Mouse (Mus musculus) hindbrain, embryonic 13.5 days (tissue): ENCODE measurements around the gene Gsn. TPM values are rescaled to one million over a fixed set of nuclear protein-coding genes. Genes with fewer than 3 reads are reported as not detected.

Experiments used
- ATAC-seq: fragments of 200-750 bp; cut with Nextera tagmentation; 2 replicates; pipeline ENCODE4 v1.8.0; 2017; ENCODE audit warnings: moderate TSS enrichment; ENCODE audit not compliant: low FRiP score
- H3K27ac ChIP-seq: fragments of 300-500 bp; sonication (generic); 2 replicates; pipeline ENCODE4 v1.5.1; 2015; ENCODE audit warnings: inconsistent platforms, mild to moderate bottlenecking, moderate library complexity
- H3K27me3 ChIP-seq: fragments of 300-500 bp; sonication (generic); 2 replicates; pipeline ENCODE4 v1.6.1; 2015; ENCODE audit warnings: mild to moderate bottlenecking, inconsistent platforms
- H3K36me3 ChIP-seq: fragments of 300-500 bp; sonication (generic); 2 replicates; pipeline ENCODE4 v1.6.1; 2015; ENCODE audit warnings: mild to moderate bottlenecking, inconsistent platforms
- H3K4me1 ChIP-seq: fragments of 300-500 bp; sonication (generic); replicated peaks from 2 replicates; pipeline ENCODE4 v1.6.1; 2015; ENCODE audit warnings: inconsistent platforms
- H3K4me2 ChIP-seq: fragments of 300-500 bp; sonication (generic); 2 replicates; pipeline ENCODE4 v1.6.1; 2015; ENCODE audit warnings: inconsistent platforms, mild to moderate bottlenecking, moderate library complexity
- H3K4me3 ChIP-seq: fragments of 300-500 bp; sonication (generic); 2 replicates; pipeline ENCODE4 v1.5.1; 2015; ENCODE audit warnings: mild to moderate bottlenecking, inconsistent platforms
- H3K9ac ChIP-seq: fragments of 300-500 bp; sonication (generic); 2 replicates; pipeline ENCODE4 v1.6.1; 2015; ENCODE audit warnings: mild to moderate bottlenecking, inconsistent platforms
- H3K9me3 ChIP-seq: fragments of 300-500 bp; sonication (generic); 2 replicates; pipeline ENCODE4 v1.6.1; 2016; ENCODE audit warnings: inconsistent platforms
- WGBS: fragments of 180-500 bp; shearing (Covaris S2); methylation state at CpG from one replicate; pipeline ENCODE4 v1.1.7; 2015; 5-methylcytosine and 5-hydroxymethylcytosine counted together
- polyA plus RNA-seq: library from polyadenylated mRNA; unstranded; fragments of >200 nt; fragmentation: Nextera tagmentation; extraction: Ambion mirVana; gene quantifications from 2 replicates; pipeline ENCODE4 v1.2.1, GENCODE M21; 2015

Gsn gene
- polyA plus RNA-seq, 1 experiment from 2014 or later = 27.4 TPM

GRCm38 (mm10) chr2:35269716-35270260, 13.6 kb downstream of the Gsn start:
- Histone ChIP-seq H3K4me3 (no peak overlapping the region), H3K4me2 (no peak overlapping the region), H3K9me3 (no peaks in the 10 kb centered on the region), H3K36me3 (no peaks in the 10 kb centered on the region), H3K4me1 (peaks cover 30% of the 10 kb centered on the region), H3K27me3 (0 out of 2 replicates have a peak, but pooled peaks cover 6% of the 10 kb centered on the region), H3K27ac (no peak overlapping the region), H3K9ac (no peak overlapping the region)
- no peak for ATAC-seq
- 75% methylated on average over 4 of the region's 4 CpGs for WGBS

GRCm38 (mm10) chr2:35270531-35270984, 14.4 kb downstream of the Gsn start:
- H3K9me3 ChIP-seq = no peaks in the 10 kb centered on the region
- peak; percentile 17; the same call in 1 of the 2 replicates for ATAC-seq
- no peaks in the 10 kb centered on the region for H3K36me3 ChIP-seq
- 7% methylated on average over 10 of the region's 10 CpGs for WGBS
- H3K4me3 ChIP-seq = no peak overlapping the region
- H3K4me1 ChIP-seq = peaks cover 27% of the 10 kb centered on the region
- H3K4me2 ChIP-seq = peak overlapping the region; percentile 33; the same call in 1 of the 2 replicates
- no peak overlapping the region for H3K27ac ChIP-seq
- peak overlapping the region; percentile 24; the same call in 1 of the 2 replicates for H3K9ac ChIP-seq
- H3K27me3 ChIP-seq = 0 out of 2 replicates have a peak, but pooled peaks cover 7% of the 10 kb centered on the region

GRCm38 (mm10) chr2:35271817-35272216, 15.6 kb downstream of the Gsn start:
- ATAC-seq = no peak
- Histone ChIP-seq H3K4me2 (no peak overlapping the region), H3K9ac (no peak overlapping the region), H3K27ac (no peak overlapping the region), H3K4me3 (no peak overlapping the region), H3K4me1 (peaks cover 27% of the 10 kb centered on the region), H3K9me3 (no peaks in the 10 kb centered on the region), H3K27me3 (0 out of 2 replicates have a peak, but pooled peaks cover 7% of the 10 kb centered on the region), H3K36me3 (no peaks in the 10 kb centered on the region)
- 67% methylated on average over 2 of the region's 2 CpGs for WGBS

- Histone ChIP-seq H3K27me3 (0 out of 2 replicates have a peak, but pooled peaks cover 4% of the 10 kb centered on the region), H3K4me2 (no peak overlapping the region), H3K27ac (no peak overlapping the region), H3K9ac (no peak overlapping the region), H3K9me3 (no peaks in the 10 kb centered on the region), H3K36me3 (no peaks in the 10 kb centered on the region), H3K4me3 (no peak overlapping the region), H3K4me1 (peaks cover 27% of the 10 kb centered on the region)
- no peak for ATAC-seq
- WGBS = 87% methylated on average over 6 of the region's 6 CpGs
These were observed 16.7 kb downstream of the Gsn start for GRCm38 (mm10) chr2:35272881-35273280.

GRCm38 (mm10) chr2:35273536-35273935, 17.4 kb downstream of the Gsn start:
- WGBS = 51% methylated on average over 2 of the region's 2 CpGs
- Histone ChIP-seq H3K27ac (no peak overlapping the region), H3K4me3 (no peak overlapping the region), H3K4me2 (no peak overlapping the region), H3K9me3 (no peaks in the 10 kb centered on the region), H3K9ac (no peak overlapping the region), H3K4me1 (peaks cover 27% of the 10 kb centered on the region), H3K27me3 (0 out of 2 replicates have a peak, but pooled peaks cover 4% of the 10 kb centered on the region), H3K36me3 (no peaks in the 10 kb centered on the region)
- 0 out of 2 replicates have a peak, but pooled peaks have one; percentile 11 for ATAC-seq

- H3K27ac ChIP-seq = no peak overlapping the region
- peaks cover 33% of the 10 kb centered on the region for H3K27me3 ChIP-seq
- H3K4me1 ChIP-seq = peaks cover 15% of the 10 kb centered on the region
- no peak for ATAC-seq
- H3K9me3 ChIP-seq = no peaks in the 10 kb centered on the region
- no peak overlapping the region for H3K4me2 ChIP-seq
- H3K36me3 ChIP-seq = no peaks in the 10 kb centered on the region
- 82% methylated on average over 3 of the region's 3 CpGs for WGBS
- H3K9ac ChIP-seq = no peak overlapping the region
- no peak overlapping the region for H3K4me3 ChIP-seq
These were observed 21.5 kb downstream of the Gsn start for GRCm38 (mm10) chr2:35277686-35278085.

GRCm38 (mm10) chr2:35278371-35279210, 22.4 kb downstream of the Gsn start:
- Histone ChIP-seq H3K4me2 (no peak overlapping the region), H3K4me3 (no peak overlapping the region), H3K27me3 (peaks cover 43% of the 10 kb centered on the region), H3K27ac (no peak overlapping the region), H3K9ac (no peak overlapping the region), H3K36me3 (no peaks in the 10 kb centered on the region), H3K4me1 (peaks cover 10% of the 10 kb centered on the region), H3K9me3 (no peaks in the 10 kb centered on the region)
- ATAC-seq = no peak
- WGBS = 89% methylated on average over 7 of the region's 7 CpGs

GRCm38 (mm10) chr2:35280001-35280400, 23.8 kb downstream of the Gsn start:
- WGBS = 64% methylated on average over 3 of the region's 3 CpGs
- H3K27ac ChIP-seq = no peak overlapping the region
- H3K4me3 ChIP-seq = no peak overlapping the region
- H3K9me3 ChIP-seq = no peaks in the 10 kb centered on the region
- peaks cover 48% of the 10 kb centered on the region for H3K27me3 ChIP-seq
- H3K36me3 ChIP-seq = no peaks in the 10 kb centered on the region
- H3K4me1 ChIP-seq = peaks cover 7% of the 10 kb centered on the region
- H3K9ac ChIP-seq = no peak overlapping the region
- no peak overlapping the region for H3K4me2 ChIP-seq
- no peak for ATAC-seq

GRCm38 (mm10) chr2:35282214-35282613, 26.0 kb downstream of the Gsn start:
- 3% methylated on average over 32 of the region's 32 CpGs for WGBS
- Histone ChIP-seq H3K36me3 (no peaks in the 10 kb centered on the region), H3K4me3 (peak overlapping the region; percentile 28), H3K27me3 (peaks cover 49% of the 10 kb centered on the region), H3K9me3 (no peaks in the 10 kb centered on the region), H3K27ac (no peak overlapping the region), H3K9ac (peak overlapping the region; percentile 55; the same call in 1 of the 2 replicates), H3K4me1 (peaks cover 7% of the 10 kb centered on the region), H3K4me2 (peak overlapping the region; percentile 52)
- no peak for ATAC-seq

GRCm38 (mm10) chr2:35283997-35284396, 27.8 kb downstream of the Gsn start:
- no peak overlapping the region for H3K9ac ChIP-seq
- WGBS = 90% methylated on average over 4 of the region's 4 CpGs
- ATAC-seq = no peak

GRCm38 (mm10) chr2:35285209-35285608, 29.0 kb downstream of the Gsn start:
- Histone ChIP-seq H3K4me1 (peaks cover 7% of the 10 kb centered on the region), H3K9me3 (no peaks in the 10 kb centered on the region), H3K27ac (no peak overlapping the region), H3K4me2 (no peak overlapping the region), H3K27me3 (peaks cover 45% of the 10 kb centered on the region), H3K9ac (no peak overlapping the region), H3K36me3 (no peaks in the 10 kb centered on the region), H3K4me3 (no peak overlapping the region)
- ATAC-seq = no peak
- 83% methylated on average over 5 of the region's 5 CpGs for WGBS

More at GRCm38 (mm10) chr2:35283997-35284396, 27.8 kb downstream of the Gsn start:
- Histone ChIP-seq H3K36me3 (no peaks in the 10 kb centered on the region), H3K27ac (no peak overlapping the region), H3K27me3 (peaks cover 49% of the 10 kb centered on the region), H3K4me1 (peaks cover 7% of the 10 kb centered on the region), H3K9me3 (no peaks in the 10 kb centered on the region), H3K4me2 (no peak overlapping the region), H3K4me3 (no peak overlapping the region)

- 82% methylated on average over 12 of the region's 12 CpGs for WGBS
- peaks cover 5% of the 10 kb centered on the region for H3K4me1 ChIP-seq
- H3K27me3 ChIP-seq = peaks cover 26% of the 10 kb centered on the region
- H3K4me2 ChIP-seq = no peak overlapping the region
- no peak for ATAC-seq
- 0 out of 2 replicates have a peak overlapping the region, but pooled peaks have one; percentile 39 for H3K9ac ChIP-seq
- H3K36me3 ChIP-seq = no peaks in the 10 kb centered on the region
- no peak overlapping the region for H3K27ac ChIP-seq
- no peak overlapping the region for H3K4me3 ChIP-seq
- no peaks in the 10 kb centered on the region for H3K9me3 ChIP-seq
These were observed 30.9 kb downstream of the Gsn start for GRCm38 (mm10) chr2:35287017-35287620.
